Mouse (Mus musculus): ENCODE data around the gene Tnrc6b. TPM values are rescaled to one million over a fixed set of nuclear protein-coding genes. Genes with fewer than 3 reads are reported as not detected.

Tnrc6b gene
- total and polyA plus RNA-seq, 3 experiments, result 7.8 to 13.9 (median 8.0) TPM

DNA sequence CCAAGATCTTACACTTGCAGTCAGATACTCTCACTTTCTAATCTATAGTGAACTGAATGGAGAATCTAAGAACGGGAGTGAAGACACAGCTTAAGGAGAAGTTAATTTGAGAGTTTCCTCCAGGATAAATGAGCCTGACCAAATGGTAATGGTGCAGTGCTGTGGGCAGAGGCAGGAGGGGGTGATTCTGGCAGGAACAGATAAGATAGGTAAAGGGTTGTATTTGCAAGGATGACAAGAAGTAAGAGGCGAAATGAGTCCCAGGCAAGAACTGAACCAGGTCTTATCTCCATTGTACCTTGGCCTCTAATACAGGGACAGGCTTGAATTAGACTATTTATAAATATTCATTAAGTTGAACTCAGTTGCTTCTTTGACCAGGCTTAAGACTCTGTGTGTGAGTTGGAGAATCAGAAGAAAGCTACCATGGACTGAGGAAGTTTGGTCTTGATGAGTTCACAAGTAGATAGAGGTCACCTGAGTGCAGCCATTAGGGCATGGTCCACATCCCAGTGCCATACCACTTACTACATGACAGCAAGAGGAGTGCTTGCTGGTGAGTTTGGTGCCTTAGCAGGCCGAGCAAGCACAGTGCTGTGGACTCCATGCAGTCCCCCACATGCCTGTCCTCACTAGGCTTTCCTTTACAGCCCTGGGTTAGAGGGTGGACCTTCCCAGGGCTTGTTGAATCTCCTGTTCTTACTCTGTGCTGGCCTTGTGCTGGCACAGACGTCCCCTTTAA lies 199.8 kb downstream of the Tnrc6b start:
- peaks cover 1 to 42% of the 10 kb centered on the region in 2 experiments for H3K36me3 ChIP-seq (ENCODE audit: control insufficient read depth in 1 of 2, insufficient read depth in 2 of 2, low read length in 2 of 2)
- peaks cover 13 to 23% of the 10 kb centered on the region in 2 experiments for H3K4me1 ChIP-seq (ENCODE audit: control insufficient read depth in 1 of 2, insufficient read depth in 2 of 2, low read length in 2 of 2)
- no peaks in the 10 kb centered on the region for H3K27me3 ChIP-seq (ENCODE audit: control insufficient read depth in 1 of 2, insufficient read depth in 2 of 2, low read length in 2 of 2)
- DNase-seq (ENCODE audit: low read depth, low spot score), result peak; percentile 88
- no peaks in the 10 kb centered on the region for H3K9me3 ChIP-seq (replicated peaks; ENCODE audit: insufficient read depth, low read length)
- no peaks in the 10 kb centered on the region for H3K79me2 ChIP-seq (ENCODE audit: control insufficient read depth, insufficient read depth, low read length, poor library complexity)
- TF ChIP-seq CHD1 (IDR thresholded peaks at IDR 0.05; ENCODE audit: low read depth, low read length) (no peak), GATA1 (IDR thresholded peaks at IDR 0.05; ENCODE audit: low read depth, low read length) (peak; percentile 98), ETS1 (IDR thresholded peaks at IDR 0.05; ENCODE audit: low read depth, low read length) (peak; percentile 80), BHLHE40 (IDR thresholded peaks at IDR 0.05; ENCODE audit: borderline replicate concordance, low read depth, low read length) (no peak), MYC (IDR thresholded peaks at IDR 0.05; ENCODE audit: low read depth, low read length) (no peak), NELFE (IDR thresholded peaks at IDR 0.05; ENCODE audit: low read depth, low read length) (no peak), JUND (IDR thresholded peaks at IDR 0.05; ENCODE audit: low read depth, low read length) (no peak), MYB (IDR thresholded peaks at IDR 0.05; ENCODE audit: low read depth, low read length) (no peak), TAL1 (IDR thresholded peaks at IDR 0.05; ENCODE audit: low read length) (peak; percentile 93), MEF2A (IDR thresholded peaks at IDR 0.05; ENCODE audit: extremely low read depth, insufficient replicate concordance, low read depth, low read length, poor library complexity, severe bottlenecking) (no peak), UBTF (IDR thresholded peaks at IDR 0.05; ENCODE audit: borderline replicate concordance, insufficient read depth, low read depth, low read length) (no peak), CHD2 (IDR thresholded peaks at IDR 0.05; ENCODE audit: low read length) (no peak), ZMIZ1 (IDR thresholded peaks at IDR 0.05; ENCODE audit: low read depth, low read length) (no peak), SIN3A (IDR thresholded peaks at IDR 0.05; ENCODE audit: low read length) (peak; percentile 71), MAX (IDR thresholded peaks at IDR 0.05; ENCODE audit: low read length) (no peak), ZNF384 (IDR thresholded peaks at IDR 0.05; ENCODE audit: low read depth, low read length) (no peak), ELF1 (IDR thresholded peaks at IDR 0.05; ENCODE audit: low read depth, low read length) (no peak), MXI1 (IDR thresholded peaks at IDR 0.05; ENCODE audit: low read depth, low read length) (0 out of 2 replicates have a peak, but pooled peaks have one; percentile 4), RCOR1 (IDR thresholded peaks at IDR 0.05; ENCODE audit: low read depth, low read length) (peak; percentile 92), EP300 (IDR thresholded peaks at IDR 0.05; ENCODE audit: low read depth in 1 of 2, low read length in 2 of 2) (peak; percentile 91 to 94), HCFC1 (IDR thresholded peaks at IDR 0.05; ENCODE audit: low read depth, low read length) (no peak), GABPA (IDR thresholded peaks at IDR 0.05; ENCODE audit: low read depth, low read length) (no peak), USF1 (IDR thresholded peaks at IDR 0.05; ENCODE audit: low read depth, low read length) (no peak), CTCF (IDR thresholded peaks at IDR 0.05 in 2 of 3, conservative IDR thresholded peaks at IDR 0.05 in 1 of 3; ENCODE audit: control insufficient read depth in 1 of 3, insufficient read depth in 1 of 3, low read depth in 2 of 3, low read length in 3 of 3, poor library complexity in 1 of 3, severe bottlenecking in 1 of 3) (no peak), KAT2A (conservative IDR thresholded peaks at IDR 0.05; ENCODE audit: low read depth, low read length) (no peak), POLR2A (IDR thresholded peaks at IDR 0.05; ENCODE audit: control insufficient read depth in 1 of 2, insufficient read depth in 1 of 2, low read depth in 1 of 2, low read length in 2 of 2, poor library complexity in 1 of 2) (no peak), SMC3 (IDR thresholded peaks at IDR 0.05; ENCODE audit: low read depth, low read length) (0 out of 2 replicates have a peak, but pooled peaks have one; percentile 1), E2F4 (IDR thresholded peaks at IDR 0.05; ENCODE audit: borderline replicate concordance, low read depth, low read length) (no peak), USF2 (IDR thresholded peaks at IDR 0.05; ENCODE audit: borderline replicate concordance in 1 of 2, insufficient read depth in 1 of 2, low read depth in 1 of 2, low read length in 2 of 2) (no peak), MAZ (IDR thresholded peaks at IDR 0.05; ENCODE audit: low read depth, low read length) (peak; percentile 77), ZKSCAN1 (IDR thresholded peaks at IDR 0.05; ENCODE audit: low read depth, low read length) (no peak), RAD21 (IDR thresholded peaks at IDR 0.05; ENCODE audit: low read depth, low read length) (no peak), TCF12 (IDR thresholded peaks at IDR 0.05; ENCODE audit: low read depth, low read length) (peak; percentile 96), TBP (IDR thresholded peaks at IDR 0.05; ENCODE audit: low read depth, low read length) (no peak)
- H3K9ac ChIP-seq (ENCODE audit: control insufficient read depth, low read depth, low read length, poor library complexity, severe bottlenecking), result peak overlapping the region; percentile 41
- H3K27ac ChIP-seq (ENCODE audit: control insufficient read depth, low read depth, low read length), result peak overlapping the region; percentile 73
- H3K4me3 ChIP-seq (ENCODE audit: control insufficient read depth in 1 of 2, insufficient read depth in 1 of 2, low read depth in 2 of 2, low read length in 2 of 2), result peak overlapping the region; percentile 15 to 19; a peak in 2 of 4 replicates

Measured in MEL (cell line).